Mouse (Mus musculus) leukemia stem cell, adult 10-12 weeks (primary cell): Measurements from ENCODE around the gene Tmem150a. TPM values are rescaled to one million over a fixed set of nuclear protein-coding genes. Genes with fewer than 3 reads are reported as not detected.

Experiments used
- polyA plus RNA-seq: library from polyadenylated mRNA; stranded (reverse); fragments of >175 nt; gene quantifications from 2 replicates; pipeline ENCODE4 v1.2.3, GENCODE M21; 2012; ENCODE audit warnings: low replicate concordance

Tmem150a gene
- polyA plus RNA-seq, result 6.4 and 15.2 TPM in 2 replicates

DNA sequence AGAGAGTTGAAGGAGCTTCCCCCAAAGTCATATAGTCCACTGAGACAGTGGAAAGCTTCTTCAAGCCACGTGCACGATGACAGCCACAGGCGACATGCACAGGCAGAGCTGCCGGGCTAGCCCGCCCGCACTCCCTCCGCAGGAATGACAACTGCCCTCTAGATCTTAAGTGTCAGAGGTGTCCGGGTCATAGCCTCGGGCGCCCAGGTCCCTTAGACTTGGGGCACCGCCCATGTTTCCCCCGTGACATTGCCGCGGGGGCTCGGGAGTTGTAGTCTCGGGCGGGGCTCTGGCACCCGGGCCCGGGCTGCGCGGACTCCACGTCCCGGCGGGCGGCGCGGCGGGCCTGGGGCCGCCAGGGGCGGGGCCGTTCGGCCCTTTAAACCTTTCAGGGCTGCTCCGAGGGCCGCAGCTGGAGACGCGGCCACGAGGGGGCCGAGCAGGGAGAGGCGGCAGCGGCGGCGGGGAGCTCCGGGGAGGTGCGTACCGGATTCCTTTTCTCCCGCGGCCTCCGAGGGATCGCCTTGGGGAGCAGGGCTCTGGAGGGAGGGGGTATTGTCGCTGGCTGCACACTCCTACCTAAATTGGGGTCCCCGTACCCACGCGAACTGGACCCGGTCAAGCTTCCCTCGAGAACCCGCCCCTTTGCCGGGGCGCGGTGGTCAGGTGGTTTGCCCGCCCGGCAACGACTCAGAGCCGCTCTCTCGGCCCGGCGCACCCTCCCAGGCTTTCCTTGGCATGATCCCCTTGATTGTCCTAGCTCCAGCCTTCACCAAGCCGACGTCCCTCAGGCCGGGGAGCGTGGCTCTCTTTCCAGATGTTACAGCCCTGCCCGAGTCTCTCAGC, at the start of gene Tmem150a:
Gene Tmem150a (plus strand): TSS at position 382 of the 846 bp plus-strand sequence.

GRCm38 (mm10) chr6:72345074-72345567, 10.1 kb upstream of the Tmem150a start, which contains the start of gene Usp39:
TSS of gene Usp39 (minus strand) at chr6:72345184.

GRCm38 (mm10) chr6:72347166-72347941, 7.9 kb upstream of the Tmem150a start, which contains the start of gene 0610030E20Rik:
TSS of gene 0610030E20Rik (plus strand) at chr6:72347317.

DNA sequence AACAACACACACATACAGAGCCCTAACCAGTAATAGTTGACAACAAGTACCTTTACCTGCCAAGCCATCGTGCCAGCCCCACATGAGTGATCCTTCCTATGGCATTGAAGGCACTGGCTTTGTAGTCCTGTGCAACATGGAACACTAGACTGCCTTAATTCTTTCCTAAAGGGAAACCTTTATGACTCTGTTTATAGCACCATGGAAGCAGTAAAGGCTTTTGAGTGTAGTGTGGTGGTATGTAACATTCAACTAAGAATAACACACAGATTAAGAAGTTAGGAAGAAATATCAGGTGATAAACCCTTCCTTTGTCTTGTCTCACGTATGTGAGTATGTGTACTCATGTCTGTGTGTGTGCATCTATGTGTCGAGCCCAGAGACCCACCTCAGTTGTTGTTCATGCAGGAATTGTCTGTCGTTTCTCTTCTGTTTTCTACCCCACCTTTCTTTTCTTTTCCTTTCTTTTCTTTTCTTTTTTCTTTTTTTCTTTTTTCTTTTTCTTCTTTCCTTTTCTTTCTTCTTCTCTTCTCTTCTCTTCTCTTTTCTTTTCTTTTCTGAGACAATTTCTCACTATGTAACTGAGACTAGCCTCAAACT, 11.7 kb downstream of the Tmem150a start, which contains the start of gene Rnf181:
Gene Rnf181 (minus strand): TSS at position 113 of the 600 bp plus-strand sequence.

GRCm38 (mm10) chr6:72380131-72380770, 25.0 kb downstream of the Tmem150a start, which contains the start of gene Vamp5:
TSS of gene Vamp5 (minus strand) at chr6:72380468.

DNA sequence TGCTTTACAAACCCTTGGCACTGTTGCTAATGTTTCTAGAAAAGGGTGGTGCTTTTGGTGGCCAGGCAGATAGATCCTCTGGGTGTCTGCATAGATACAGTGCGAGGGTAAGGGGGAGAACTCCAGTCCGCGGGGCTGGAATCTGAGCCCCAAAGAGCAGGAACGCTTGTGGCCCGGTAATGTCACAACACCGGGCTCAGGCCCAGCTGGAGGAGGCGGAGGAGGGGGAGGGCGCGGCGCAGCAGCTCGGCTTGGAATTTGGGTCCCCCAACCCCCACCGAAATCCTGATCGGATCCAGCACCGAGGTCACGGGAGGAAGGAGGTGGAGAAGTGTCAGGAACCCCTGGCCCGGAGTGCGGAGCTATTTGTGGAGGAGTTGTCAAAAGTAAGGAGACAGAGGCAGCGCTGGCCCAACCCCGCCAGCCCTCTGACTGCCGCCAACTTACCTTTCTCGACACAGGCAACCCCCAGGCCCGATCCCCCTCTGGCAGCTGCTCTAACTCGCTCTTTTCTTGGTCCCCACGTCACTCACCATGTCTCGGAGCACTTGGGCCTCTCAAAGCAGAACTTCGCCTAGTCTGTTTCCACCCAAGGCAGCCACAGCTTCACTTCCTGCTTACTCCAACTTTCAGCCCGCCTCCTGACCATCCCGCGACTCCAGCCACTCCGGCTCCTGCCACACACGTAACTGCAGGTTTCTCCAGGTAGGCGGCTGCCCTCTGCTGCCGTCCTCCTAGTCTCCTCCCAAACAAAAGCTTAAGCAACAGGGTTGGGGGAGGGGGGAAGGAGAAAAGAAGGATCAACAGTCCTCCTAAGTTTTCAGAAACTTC, 34.9 kb downstream of the Tmem150a start, which contains the start of gene Vamp8:
Gene Vamp8 (minus strand): TSS at position 763 of the 831 bp plus-strand sequence.

Other genes with a start within 250 kb of the Tmem150a start
- gene Atoh8, start 119.9 kb upstream of the Tmem150a start, polyA plus RNA-seq, result 0.19 and 0.72 TPM in 2 replicates
- not detected in 2 replicates for gene Sftpb, start 50.8 kb upstream of the Tmem150a start, polyA plus RNA-seq
- 15.1 and 16.2 TPM in 2 replicates for gene Usp39, start 10.3 kb upstream of the Tmem150a start, polyA plus RNA-seq
- gene 0610030E20Rik, start 8.1 kb upstream of the Tmem150a start, polyA plus RNA-seq, result 17.1 and 52.7 TPM in 2 replicates
- gene Rnf181, start 11.5 kb downstream of the Tmem150a start, polyA plus RNA-seq, result 14.2 and 93.1 TPM in 2 replicates
- gene Vamp5, start 25.0 kb downstream of the Tmem150a start, polyA plus RNA-seq, result 32.7 and 47.3 TPM in 2 replicates
- 21.3 and 54.2 TPM in 2 replicates for gene Vamp8, start 35.3 kb downstream of the Tmem150a start, polyA plus RNA-seq
- gene Ggcx, start 58.9 kb downstream of the Tmem150a start, polyA plus RNA-seq, result 5.9 and 7.0 TPM in 2 replicates
- gene Mat2a, start 84.1 kb downstream of the Tmem150a start, polyA plus RNA-seq, result 16.3 and 150 TPM in 2 replicates
- not detected in 2 replicates for gene Sh2d6, start 166.3 kb downstream of the Tmem150a start, polyA plus RNA-seq
- 31.6 and 60.9 TPM in 2 replicates for gene Capg, start 188.9 kb downstream of the Tmem150a start, polyA plus RNA-seq
- gene Elmod3, start 243.0 kb downstream of the Tmem150a start, polyA plus RNA-seq, result 27.5 and 32.1 TPM in 2 replicates
- 2.9 and 19.0 TPM in 2 replicates for gene Retsat, start 243.0 kb downstream of the Tmem150a start, polyA plus RNA-seq